Mouse (Mus musculus): ENCODE measurements around the gene Harbi1. TPM values are rescaled to one million over a fixed set of nuclear protein-coding genes. Genes with fewer than 3 reads are reported as not detected.
"Not testable (repeated sequence)": the region's sequence is repeated elsewhere in the genome, so short reads cannot be mapped to it uniquely, and the experiment has no call there.

The Harbi1 gene
- total RNA-seq, 2 experiments from 2014 or later: 13.5 to 14.6 TPM

- DNase-seq (ENCODE audit: low spot score in 2 of 2): no peak
Observed at GRCm38 (mm10) chr2:91711256-91711925, 739 bp downstream of the Harbi1 start.

DNA sequence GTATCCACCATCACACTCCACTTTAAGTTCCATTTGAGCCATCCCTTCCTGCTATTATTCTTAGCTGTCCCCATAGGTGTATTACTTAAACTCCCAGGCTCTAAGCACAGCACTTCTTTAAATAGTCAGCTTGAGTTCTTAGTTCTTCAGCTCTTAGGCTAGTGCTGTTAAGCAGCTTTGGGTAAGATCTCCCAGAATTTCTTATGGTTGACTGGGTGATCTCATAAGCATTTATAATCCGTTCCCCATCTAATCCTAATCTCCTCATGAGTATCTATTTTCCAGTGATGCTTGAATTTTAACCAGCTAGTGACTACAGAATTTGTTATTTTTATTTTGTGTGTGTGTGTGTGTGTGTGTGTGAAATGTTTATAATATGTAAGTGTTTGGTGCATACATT is 4.3 kb downstream of the Harbi1 start:
- DNase-seq (ENCODE audit: low spot score in 2 of 2): no peak

DNA sequence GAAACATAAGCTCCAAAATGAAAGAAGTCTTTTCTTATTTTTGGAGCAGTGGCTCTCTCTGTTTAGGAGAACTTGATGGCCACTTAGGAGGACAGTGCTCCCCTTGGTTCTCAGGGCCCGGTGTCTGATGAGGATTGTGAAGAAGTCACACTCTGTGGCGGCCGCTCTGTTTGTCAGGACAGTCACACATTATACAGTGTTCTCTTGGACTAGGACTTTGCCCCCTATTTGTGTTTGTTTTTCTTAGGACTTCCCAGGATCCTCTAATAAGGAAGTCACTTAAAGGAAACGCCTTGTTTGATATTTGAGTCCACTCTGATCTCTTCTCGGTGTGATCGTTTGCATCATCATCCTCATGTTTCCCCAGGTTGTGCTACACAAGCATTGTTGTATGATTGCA is 7.6 kb downstream of the Harbi1 start:
- DNase-seq (ENCODE audit: low spot score in 2 of 2): no peak

- no peak for DNase-seq (ENCODE audit: low spot score in 2 of 2)
Observed at GRCm38 (mm10) chr2:91723382-91723781, 12.7 kb downstream of the Harbi1 start.

- DNase-seq (ENCODE audit: low spot score in 2 of 2): no peak
Observed at GRCm38 (mm10) chr2:91723951-91724350, 13.3 kb downstream of the Harbi1 start.

GRCm38 (mm10) chr2:91724716-91725115 is 14.1 kb downstream of the Harbi1 start:
- DNase-seq (ENCODE audit: low spot score in 2 of 2): no peak

- not testable (repeated sequence) for DNase-seq (ENCODE audit: low spot score in 2 of 2)
Observed at GRCm38 (mm10) chr2:91725476-91725875, 14.8 kb downstream of the Harbi1 start.

- DNase-seq (ENCODE audit: low spot score in 2 of 2): no peak
Observed at GRCm38 (mm10) chr2:91727011-91727410, 16.4 kb downstream of the Harbi1 start.

GRCm38 (mm10) chr2:91729571-91729970 is 18.9 kb downstream of the Harbi1 start:
- DNase-seq (ENCODE audit: low spot score in 2 of 2): no peak

DNA sequence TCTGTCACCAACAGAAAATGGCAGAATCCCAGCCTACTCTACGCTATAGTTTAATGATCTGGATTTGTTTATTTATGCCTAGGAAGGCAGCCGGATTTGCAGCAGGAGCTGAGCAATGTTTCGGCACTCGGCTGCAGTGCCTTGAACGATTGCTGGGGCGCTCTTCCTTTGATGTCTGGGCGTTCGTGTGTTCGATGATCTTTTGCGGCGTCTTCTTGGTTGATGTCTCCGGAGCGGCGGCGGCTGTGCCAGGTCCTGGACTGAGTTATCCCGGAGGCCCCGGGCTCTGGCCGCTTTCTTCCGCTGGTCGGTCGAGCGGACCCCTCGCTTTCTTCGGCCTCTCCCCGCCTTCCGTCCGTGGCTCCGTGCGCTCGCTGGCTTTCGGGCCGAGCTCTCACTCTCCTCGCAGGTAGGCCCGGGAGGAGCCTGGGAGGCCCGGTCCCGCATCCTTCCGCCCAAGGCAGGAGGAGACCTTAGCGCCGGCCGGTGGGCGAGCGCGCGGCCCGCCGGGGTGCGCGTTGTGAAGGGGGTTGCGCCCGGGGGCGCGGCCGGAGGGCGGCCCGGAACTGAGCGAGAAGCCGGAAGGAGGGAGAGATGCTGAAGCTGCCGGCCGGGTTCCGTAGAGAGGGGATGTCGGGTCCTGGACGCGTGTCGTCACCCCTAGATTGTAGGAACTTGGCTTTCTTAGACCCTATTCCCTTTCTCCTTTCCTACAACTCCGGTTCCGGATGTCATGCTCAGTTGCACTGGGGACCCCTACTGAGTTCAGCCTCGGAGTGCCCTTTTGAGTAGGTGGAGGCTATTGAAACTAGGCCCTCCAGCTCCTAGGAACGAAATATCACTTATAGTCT is 19.5 kb downstream of the Harbi1 start, which contains the start of gene Ambra1:
Gene Ambra1 (plus strand): TSS at position 164 of the 851 bp plus-strand sequence.
- DNase-seq (ENCODE audit: low spot score in 2 of 2): peak; percentile 43 to 59

GRCm38 (mm10) chr2:91735221-91735620 is 24.6 kb downstream of the Harbi1 start:
- DNase-seq (ENCODE audit: low spot score in 2 of 2): no peak

DNA sequence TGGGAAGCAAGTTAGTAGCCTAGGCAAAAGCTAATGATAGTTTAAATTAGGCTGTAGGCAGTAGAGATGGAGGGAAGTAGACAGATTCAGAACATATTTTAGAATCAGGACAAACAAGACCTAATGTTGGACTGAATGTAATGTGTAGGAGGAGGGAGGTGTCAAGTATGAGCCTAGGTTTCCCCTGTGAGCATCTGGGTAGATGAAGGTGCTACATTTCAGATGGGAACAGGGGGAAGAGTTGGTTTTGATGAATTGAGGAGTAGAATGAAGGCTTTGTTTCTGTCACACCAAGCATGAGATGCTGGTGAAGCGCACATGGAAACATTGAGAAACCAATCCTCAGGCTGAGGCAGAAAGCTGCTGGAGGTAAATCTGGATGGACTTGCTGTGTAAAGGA is 28.9 kb downstream of the Harbi1 start:
- no peak for DNase-seq (ENCODE audit: low spot score in 2 of 2)

DNA sequence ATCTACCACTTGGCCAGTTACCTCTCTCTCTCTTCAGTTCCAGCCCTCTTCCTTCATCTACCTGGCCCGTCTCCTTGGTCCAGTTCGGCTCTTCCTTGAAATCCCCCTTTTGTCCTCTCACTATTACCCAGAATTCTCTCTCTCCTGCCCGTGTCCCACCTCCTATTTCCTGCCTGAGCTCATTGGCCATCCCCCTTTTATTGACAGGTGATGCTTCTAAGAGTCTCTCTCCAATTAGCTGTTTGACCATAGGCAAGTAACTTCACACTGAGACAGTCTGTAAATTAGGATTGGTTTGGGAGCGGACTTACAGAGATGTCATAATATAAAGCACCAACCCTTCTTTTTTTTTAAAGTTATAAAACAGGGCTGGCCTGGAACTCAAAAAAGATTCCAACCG is 34.0 kb downstream of the Harbi1 start:
- no peak for DNase-seq (ENCODE audit: low spot score in 2 of 2)

DNA sequence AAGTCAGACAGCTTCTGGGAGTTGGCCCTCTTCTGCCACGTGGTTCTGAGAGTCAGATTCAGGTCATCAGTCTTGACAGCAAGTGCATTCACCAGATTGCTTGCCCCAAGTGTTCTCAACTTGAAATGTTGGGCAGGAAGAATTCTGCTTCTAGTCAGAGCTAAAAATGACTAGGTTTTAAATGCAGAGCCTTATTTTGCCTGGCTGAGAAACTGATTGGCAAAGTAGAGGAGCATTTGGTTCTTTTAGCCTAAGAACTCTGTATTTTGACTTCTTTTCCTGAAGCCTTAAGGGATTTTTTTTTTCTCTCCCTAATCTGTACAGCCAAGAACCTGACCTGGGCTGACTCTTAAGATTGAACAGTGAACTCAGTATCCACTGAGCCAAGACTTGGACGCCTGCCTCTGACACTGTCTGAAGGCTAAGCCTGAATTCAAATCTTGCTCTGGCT is 39.2 kb downstream of the Harbi1 start:
- DNase-seq (ENCODE audit: low spot score in 2 of 2): no peak

Other genes starting within 250 kb of the Harbi1 start
- 10 to 100 TPM; 62.1 to 70.1 TPM for gene Ckap5, start 184.1 kb upstream of the Harbi1 start, total RNA-seq (2021)
- 100 to 1,000 TPM in 1 of 2 experiments, 1 to 10 TPM in 1; 4.0 to 135 TPM for gene F2, start 74.4 kb upstream of the Harbi1 start, total RNA-seq (2021)
- gene Zfp408, start 61.1 kb upstream of the Harbi1 start, total RNA-seq (2021): 10 to 100 TPM; 29.2 to 31.7 TPM
- 10 to 100 TPM; 89.4 to 90.6 TPM for gene Arhgap1, start 61.0 kb upstream of the Harbi1 start, total RNA-seq (2021)
- gene Atg13, start 276 bp upstream of the Harbi1 start, total RNA-seq (2021): 10 to 100 TPM; 62.3 to 64.2 TPM
- 10 to 100 TPM; 37.3 to 40.9 TPM for gene Ambra1, start 19.3 kb downstream of the Harbi1 start, total RNA-seq (2021)
- under 1 TPM; 0.34 to 0.42 TPM for gene Chrm4, start 216.4 kb downstream of the Harbi1 start, total RNA-seq (2021)
- gene Mdk, start 221.4 kb downstream of the Harbi1 start, total RNA-seq (2021): 100 to 1,000 TPM in 1 of 2 experiments, 10 to 100 TPM in 1; 79.3 to 138 TPM
- gene Gm9821, start 234.9 kb downstream of the Harbi1 start, total RNA-seq (2021): not detected

Measured in adrenal gland, postnatal 4 days (tissue).